Mouse (Mus musculus) limb, embryonic 10.5 days (tissue): ENCODE measurements around the gene Ccr10. TPM values are rescaled to one million over a fixed set of nuclear protein-coding genes. Genes with fewer than 3 reads are reported as not detected.
A peak's percentile ranks its signal among the peaks of the same experiment; 100 is the strongest.
"Not testable (repeated sequence)": the region's sequence is repeated elsewhere in the genome, so short reads cannot be mapped to it uniquely, and the experiment has no call there.

Source experiments
- DNase-seq: peaks from one replicate; pipeline ENCODE4 v3.0.0-alpha.2; 2017; ENCODE audit warnings: low spot score
- H3K27ac ChIP-seq: fragments of 300-500 bp; sonication (generic); 2 replicates; pipeline ENCODE4 v1.5.1; 2016; ENCODE audit warnings: mild to moderate bottlenecking
- H3K27me3 ChIP-seq: fragments of 300-500 bp; sonication (generic); 2 replicates; pipeline ENCODE4 v1.6.1; 2016; ENCODE audit warnings: low read depth, mild to moderate bottlenecking; ENCODE audit not compliant: poor library complexity, severe bottlenecking
- H3K36me3 ChIP-seq: fragments of 300-500 bp; sonication (generic); 2 replicates; pipeline ENCODE4 v1.6.1; 2016; ENCODE audit warnings: mild to moderate bottlenecking, moderate library complexity
- H3K4me1 ChIP-seq: fragments of 300-500 bp; sonication (generic); 2 replicates; pipeline ENCODE4 v1.6.1; 2016
- H3K4me3 ChIP-seq: fragments of 300-500 bp; sonication (generic); 2 replicates; pipeline ENCODE4 v1.5.1; 2016; ENCODE audit warnings: mild to moderate bottlenecking, moderate library complexity
- H3K9me3 ChIP-seq: fragments of 300-500 bp; sonication (generic); replicated peaks from 2 replicates; pipeline ENCODE4 v1.6.1; 2016; ENCODE audit warnings: mild to moderate bottlenecking
- WGBS: fragments of 180-500 bp; shearing (Covaris S2); methylation state at CpG from one replicate; pipeline ENCODE4 v1.1.7; 2016; 5-methylcytosine and 5-hydroxymethylcytosine counted together
- polyA plus RNA-seq: library from polyadenylated mRNA; unstranded; fragments of >200 nt; fragmentation: Nextera tagmentation; extraction: Ambion mirVana; gene quantifications from 2 replicates; pipeline ENCODE4 v1.2.1, GENCODE M21; 2016

Ccr10 gene
- polyA plus RNA-seq, 1 experiment from 2014 or later: not detected

DNA sequence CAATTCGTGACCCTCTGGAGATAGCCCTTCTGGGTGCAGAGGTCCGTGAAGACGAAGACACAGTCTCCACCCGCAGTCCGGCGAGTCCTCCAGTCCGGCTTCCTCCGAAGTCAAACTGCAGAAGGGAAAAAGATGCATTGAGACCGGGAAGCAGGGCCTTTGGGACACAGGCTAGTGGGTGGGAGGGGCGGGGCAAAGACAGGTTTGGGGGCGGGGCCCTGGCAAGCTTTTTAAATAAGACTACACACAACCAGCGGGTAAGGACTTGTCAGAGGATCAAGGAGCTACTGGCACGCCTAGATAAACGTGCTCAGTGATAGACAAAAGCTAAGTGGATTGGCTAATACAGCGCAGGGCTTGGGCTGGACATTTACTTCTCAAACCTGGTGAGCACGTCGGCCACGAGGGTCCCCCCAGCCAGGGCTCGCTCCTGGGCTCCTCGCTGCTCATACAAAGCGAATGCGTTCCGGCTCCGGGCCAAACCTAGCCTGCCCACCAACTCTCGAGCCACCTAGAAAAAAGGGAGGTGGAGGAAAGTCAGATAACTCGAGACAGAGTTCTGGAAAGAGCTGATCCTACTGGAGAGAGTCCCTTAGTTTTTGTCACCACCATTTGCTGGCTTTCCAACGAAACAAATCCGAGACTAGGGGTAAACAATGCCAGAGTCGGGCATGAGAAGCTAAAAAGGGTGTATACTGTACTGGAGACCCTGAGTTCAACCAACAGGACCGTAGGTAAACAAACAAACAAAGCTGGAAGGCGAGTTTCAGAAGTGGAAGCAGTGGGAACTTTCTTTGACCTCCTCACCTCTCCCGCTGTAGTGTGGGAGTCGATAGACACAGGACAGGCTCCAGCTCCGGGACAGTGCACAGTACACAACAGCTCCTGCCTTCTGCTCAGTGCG is 10.3 kb downstream of the Ccr10 start:
- WGBS: 3% methylated on average over 35 of the region's 35 CpGs

DNA sequence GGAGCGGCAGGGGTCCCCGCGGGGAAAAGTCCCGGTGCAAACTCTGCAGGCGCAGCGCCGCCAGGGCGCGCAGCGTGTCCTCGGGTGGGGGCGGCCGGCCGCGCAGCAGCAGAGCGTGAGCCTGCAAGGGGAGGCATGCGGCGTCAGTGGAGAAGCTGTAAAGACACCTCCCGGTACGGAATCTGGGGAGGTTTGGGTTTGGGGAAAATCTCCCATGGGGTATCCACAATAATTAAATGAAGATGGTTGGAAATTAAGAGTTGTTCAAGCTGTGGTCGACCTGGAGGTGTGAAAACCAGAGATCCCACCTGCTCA is 10.9 kb downstream of the Ccr10 start:
- peaks cover 38% of the 10 kb centered on the region for H3K4me1 ChIP-seq
- DNase-seq: no peak
- WGBS: 1% methylated on average over 21 of the region's 21 CpGs
- H3K9me3 ChIP-seq: no peaks in the 10 kb centered on the region
- peaks cover 7% of the 10 kb centered on the region for H3K36me3 ChIP-seq
- H3K27me3 ChIP-seq: peaks cover 92% of the 10 kb centered on the region
- peak overlapping the region; percentile 52 for H3K4me3 ChIP-seq
- H3K27ac ChIP-seq: peak overlapping the region; percentile 67

More for the DNA sequence above, 10.3 kb downstream of the Ccr10 start:
- Histone ChIP-seq H3K4me3 (peak overlapping the region; percentile 52), H3K36me3 (peaks cover 7% of the 10 kb centered on the region), H3K27ac (no peak overlapping the region), H3K9me3 (no peaks in the 10 kb centered on the region), H3K4me1 (peaks cover 44% of the 10 kb centered on the region), H3K27me3 (peaks cover 98% of the 10 kb centered on the region)
- no peak for DNase-seq

DNA sequence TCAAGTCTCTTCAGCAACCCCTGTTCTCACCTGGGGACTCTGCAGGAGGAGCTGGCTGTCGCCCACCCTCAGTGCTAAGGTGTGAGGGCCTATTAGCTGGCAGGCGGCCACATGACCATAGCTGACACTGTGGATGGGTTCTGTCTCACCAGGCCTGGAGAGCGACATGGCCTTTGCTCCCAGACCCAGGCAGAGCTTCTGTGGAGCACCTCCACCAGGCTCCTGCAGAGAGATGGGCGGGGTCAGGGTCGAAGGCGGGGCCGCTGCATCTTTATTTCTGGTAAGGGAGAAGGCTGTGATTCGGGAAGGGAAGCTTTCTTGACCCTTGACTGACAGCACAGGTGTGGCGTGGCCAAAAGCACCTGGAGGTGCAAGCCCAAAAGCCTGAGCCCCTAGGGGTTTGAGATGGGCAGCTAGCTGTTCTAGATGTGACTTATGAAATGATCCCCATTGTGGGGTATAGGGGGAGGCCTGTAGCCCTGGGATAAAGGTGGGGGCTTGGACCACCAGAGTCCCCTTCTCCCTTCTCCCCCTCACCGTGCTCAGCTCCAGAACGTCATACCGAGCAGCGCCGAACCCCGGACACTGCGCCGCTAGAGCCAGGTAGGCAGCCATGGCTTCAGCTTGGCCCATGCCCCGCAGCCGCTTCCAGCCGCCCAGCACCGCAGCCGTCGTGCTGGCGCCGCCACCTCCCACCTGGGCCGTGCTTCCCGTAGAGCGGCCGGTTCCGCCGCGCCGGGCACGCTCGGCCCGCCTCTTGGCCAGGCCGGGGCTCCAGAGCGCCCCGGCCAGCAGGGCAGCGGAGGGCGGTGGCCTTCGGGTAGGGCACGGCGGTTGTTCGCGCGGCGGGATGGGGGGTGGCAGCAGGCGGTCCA is 11.5 kb downstream of the Ccr10 start:
- Histone ChIP-seq H3K9me3 (no peaks in the 10 kb centered on the region), H3K27ac (peak overlapping the region; percentile 67), H3K4me1 (peaks cover 38% of the 10 kb centered on the region), H3K27me3 (peaks cover 89% of the 10 kb centered on the region), H3K4me3 (peak overlapping the region; percentile 52), H3K36me3 (peaks cover 7% of the 10 kb centered on the region)
- no peak for DNase-seq
- WGBS: 3% methylated on average over 49 of the region's 49 CpGs

DNA sequence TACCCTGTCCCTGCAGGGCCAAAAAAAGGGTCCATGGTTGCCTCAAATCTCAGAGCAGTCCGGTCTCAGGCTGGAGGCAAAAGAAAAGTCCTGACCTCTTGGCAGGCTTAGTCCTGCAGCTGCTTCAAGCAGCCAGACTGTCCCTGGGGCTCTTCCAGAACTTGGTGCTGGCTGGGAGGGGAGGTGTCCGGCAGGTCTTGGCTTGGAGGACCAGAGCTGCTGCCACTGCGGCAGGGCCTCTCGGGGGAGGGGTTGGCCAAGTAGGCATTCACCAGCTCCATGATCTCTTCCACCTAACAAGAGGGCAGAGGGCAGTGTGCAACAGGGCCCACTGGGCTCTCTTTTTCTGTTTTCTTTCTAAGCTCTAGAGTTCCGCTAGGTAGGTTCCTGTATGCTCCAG is 12.5 kb downstream of the Ccr10 start:
- WGBS: 51% methylated on average over 5 of the region's 5 CpGs
- H3K36me3 ChIP-seq: peaks cover 7% of the 10 kb centered on the region

DNA sequence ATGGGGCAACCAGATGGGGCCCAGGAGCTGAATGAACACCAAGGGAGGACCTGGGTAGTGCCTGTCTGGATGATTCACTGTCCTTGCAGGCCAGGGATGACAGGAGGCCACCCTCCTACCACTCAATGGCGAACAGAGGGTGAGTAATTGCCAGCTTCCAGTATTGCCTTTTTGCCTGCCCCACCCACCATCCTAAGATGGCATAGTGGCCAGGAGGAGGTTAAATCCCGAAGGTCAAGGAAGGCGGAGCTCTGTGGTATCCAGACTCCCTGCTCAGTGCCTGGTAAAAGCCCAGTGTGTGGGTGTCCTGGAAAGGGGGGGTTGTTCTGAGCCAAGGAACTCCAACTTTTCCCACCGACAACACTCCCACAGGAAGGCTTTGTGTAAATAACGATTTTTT is 12.9 kb downstream of the Ccr10 start:
- Histone ChIP-seq H3K9me3 (no peaks in the 10 kb centered on the region), H3K27ac (no peak overlapping the region), H3K4me1 (peaks cover 32% of the 10 kb centered on the region), H3K36me3 (peaks cover 7% of the 10 kb centered on the region), H3K27me3 (peaks cover 85% of the 10 kb centered on the region), H3K4me3 (no peak overlapping the region)
- WGBS: 47% methylated on average over 5 of the region's 5 CpGs
- DNase-seq: no peak

More for the DNA sequence above, 12.5 kb downstream of the Ccr10 start:
- H3K9me3 ChIP-seq: no peaks in the 10 kb centered on the region
- H3K4me3 ChIP-seq: no peak overlapping the region
- H3K27me3 ChIP-seq: peaks cover 85% of the 10 kb centered on the region
- H3K27ac ChIP-seq: no peak overlapping the region
- DNase-seq: no peak
- H3K4me1 ChIP-seq: peaks cover 36% of the 10 kb centered on the region

DNA sequence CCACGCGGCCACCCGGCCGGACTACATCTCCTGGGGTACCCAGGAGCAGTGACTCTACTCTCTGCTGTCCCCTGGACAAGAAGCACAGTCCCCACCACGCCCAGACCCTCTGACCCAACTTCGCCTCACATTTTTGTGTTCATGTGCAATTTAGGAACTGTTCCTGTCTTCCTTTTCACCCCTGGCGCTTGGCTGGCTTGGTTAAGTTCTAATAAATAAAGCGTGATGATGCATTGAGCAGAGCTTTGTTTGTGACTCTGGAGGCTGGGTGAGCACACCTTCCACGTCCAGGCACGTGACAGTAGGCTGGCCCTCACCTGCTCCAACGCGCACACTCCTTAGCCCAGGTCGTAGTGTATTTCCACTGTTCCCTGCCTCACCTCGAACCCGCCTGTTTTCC is 13.7 kb downstream of the Ccr10 start:
- H3K36me3 ChIP-seq: peaks cover 7% of the 10 kb centered on the region
- no peak overlapping the region for H3K4me3 ChIP-seq
- no peak overlapping the region for H3K27ac ChIP-seq
- H3K9me3 ChIP-seq: no peaks in the 10 kb centered on the region
- 89% methylated on average over 15 of the region's 15 CpGs for WGBS
- peaks cover 83% of the 10 kb centered on the region for H3K27me3 ChIP-seq
- DNase-seq: no peak
- peaks cover 32% of the 10 kb centered on the region for H3K4me1 ChIP-seq

DNA sequence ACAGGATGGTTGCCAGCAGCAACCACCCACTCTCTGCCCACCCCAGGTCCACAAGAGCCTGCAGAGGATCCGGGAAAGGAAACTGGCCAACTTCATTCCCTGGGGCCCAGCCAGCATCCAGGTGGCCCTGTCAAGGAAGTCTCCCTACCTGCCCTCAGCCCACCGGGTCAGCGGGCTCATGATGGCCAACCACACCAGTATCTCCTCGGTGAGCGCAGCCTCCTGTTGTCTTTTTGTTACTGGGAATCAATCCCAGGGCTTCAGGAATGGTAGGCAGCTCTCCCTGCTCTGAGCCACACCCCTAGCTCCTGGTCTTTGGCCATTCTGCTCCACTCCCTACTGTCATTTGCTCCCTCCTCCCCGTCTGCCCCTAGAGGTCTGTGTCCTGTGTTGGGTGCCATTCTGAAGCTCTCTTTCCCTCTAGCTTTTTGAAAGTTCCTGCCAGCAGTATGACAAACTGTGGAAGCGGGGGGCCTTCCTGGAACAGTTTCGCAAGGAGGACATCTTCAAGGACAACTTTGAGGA is 14.2 kb downstream of the Ccr10 start:
- WGBS: 79% methylated on average over 8 of the region's 8 CpGs
- not testable (repeated sequence) for DNase-seq, H3K9me3 ChIP-seq, H3K27ac ChIP-seq, H3K4me3 ChIP-seq, H3K36me3 ChIP-seq
- peaks cover 38% of the 10 kb centered on the region for H3K4me1 ChIP-seq
- peaks cover 83% of the 10 kb centered on the region for H3K27me3 ChIP-seq

DNA sequence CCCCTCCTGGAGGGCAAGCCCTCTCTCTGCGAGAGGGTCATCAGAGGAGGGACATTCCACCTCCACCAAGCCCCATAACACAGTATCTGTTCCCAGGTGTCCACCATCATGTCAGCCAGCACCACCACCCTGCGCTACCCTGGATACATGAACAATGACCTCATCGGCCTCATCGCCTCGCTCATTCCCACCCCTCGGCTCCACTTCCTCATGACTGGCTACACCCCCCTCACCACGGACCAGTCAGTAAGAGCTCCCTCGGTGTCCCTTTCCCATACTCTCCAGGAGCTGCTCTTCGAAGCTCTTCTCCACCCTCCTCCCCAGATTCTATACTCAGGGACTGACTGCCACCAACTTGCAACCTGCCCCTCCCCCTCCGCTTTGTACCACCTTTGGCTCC is 15.1 kb downstream of the Ccr10 start:
- H3K4me3 ChIP-seq, H3K9me3 ChIP-seq, H3K36me3 ChIP-seq, DNase-seq, H3K27ac ChIP-seq: not testable (repeated sequence)
- H3K4me1 ChIP-seq: peaks cover 38% of the 10 kb centered on the region
- 78% methylated on average over 10 of the region's 10 CpGs for WGBS
- peaks cover 78% of the 10 kb centered on the region for H3K27me3 ChIP-seq

DNA sequence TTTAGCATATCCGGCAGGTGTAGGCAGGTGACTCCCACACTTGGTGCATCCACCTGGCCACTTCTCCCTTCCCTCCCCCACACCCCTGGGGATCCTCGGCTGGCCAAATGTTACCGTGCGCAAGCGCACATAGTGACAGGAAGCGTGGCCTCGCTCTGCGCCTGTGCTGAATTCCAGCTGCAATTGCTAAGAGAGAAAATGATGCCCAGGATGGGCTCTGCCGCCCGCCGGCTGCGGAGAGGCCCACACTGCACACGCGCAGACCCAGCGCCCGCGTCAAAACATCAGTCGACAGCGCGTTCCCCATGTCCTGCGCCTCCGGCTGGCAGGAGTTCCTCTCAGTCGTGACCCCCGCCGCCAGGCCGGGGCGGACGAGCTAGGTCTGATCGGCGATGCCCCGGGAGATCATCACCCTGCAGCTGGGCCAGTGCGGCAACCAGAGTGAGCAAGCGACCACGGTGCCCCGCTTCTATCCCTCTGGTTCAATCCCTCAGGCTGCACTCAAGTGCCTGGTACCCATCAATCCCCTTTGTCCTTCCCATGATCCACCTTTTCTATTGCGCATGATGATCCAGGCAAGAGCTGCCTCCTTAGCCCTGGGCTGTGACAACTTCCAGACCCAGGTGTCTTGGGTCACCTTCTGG is 19.4 kb downstream of the Ccr10 start, which contains the start of gene Tubg2:
TSS of gene Tubg2 (plus strand) at position 180 of the 644 bp plus-strand sequence.
- peak within 1 kb of the TSS; percentile 70 for H3K27ac ChIP-seq
- H3K4me3 ChIP-seq: peak within 1 kb of the TSS; percentile 50
- no peaks in the 10 kb centered on the region for H3K36me3 ChIP-seq
- 2% methylated on average over 36 of the region's 36 CpGs for WGBS
- H3K4me1 ChIP-seq: peaks cover 13% of the 10 kb centered on the region
- no peaks in the 10 kb centered on the region for H3K9me3 ChIP-seq
- DNase-seq: peak; percentile 71
- peaks cover 37% of the 10 kb centered on the region for H3K27me3 ChIP-seq

DNA sequence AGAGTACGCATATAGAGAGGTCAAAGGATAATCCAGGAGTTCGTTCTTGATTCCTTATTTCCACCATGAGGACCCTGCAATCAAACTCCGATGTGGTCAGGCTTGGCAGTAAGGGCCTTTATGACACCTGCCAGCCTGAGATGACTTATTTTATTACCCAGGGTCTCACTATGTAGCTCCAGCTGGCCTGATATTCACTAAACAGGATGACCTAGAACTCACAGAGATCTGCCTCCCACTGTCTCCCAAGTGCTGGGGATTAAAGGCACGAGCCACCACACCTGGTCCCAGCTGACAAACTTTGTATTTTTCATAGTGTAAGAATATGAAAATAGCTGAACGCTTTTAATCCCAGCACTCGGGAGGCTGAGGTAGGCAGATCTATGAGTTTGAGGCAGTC is 20.1 kb downstream of the Ccr10 start:
- peaks cover 30% of the 10 kb centered on the region for H3K27me3 ChIP-seq
- H3K9me3 ChIP-seq: no peaks in the 10 kb centered on the region
- no peak for DNase-seq
- H3K36me3 ChIP-seq: no peaks in the 10 kb centered on the region
- no peak overlapping the region for H3K4me3 ChIP-seq
- peaks cover 13% of the 10 kb centered on the region for H3K4me1 ChIP-seq
- no peak overlapping the region for H3K27ac ChIP-seq
- 60% methylated on average over 6 of the region's 6 CpGs for WGBS

DNA sequence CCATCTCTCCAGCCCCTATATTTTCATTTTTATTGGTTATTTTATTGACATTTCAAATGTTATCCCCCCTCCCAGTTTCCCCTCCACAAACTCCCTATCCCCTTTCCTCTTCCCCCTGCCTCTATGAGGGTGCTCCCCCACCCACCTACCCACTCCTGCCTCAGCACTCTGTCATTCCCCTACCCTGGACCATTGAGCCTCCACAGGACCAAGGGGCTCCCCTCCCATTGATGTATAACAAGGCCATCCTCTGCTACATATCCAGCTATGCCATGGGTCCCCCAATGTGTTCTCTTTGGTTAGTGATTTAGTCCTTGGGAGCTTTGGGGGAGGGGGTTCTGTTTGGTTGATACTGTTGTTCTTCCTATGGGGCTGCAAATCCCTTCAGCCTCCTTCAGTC is 20.6 kb downstream of the Ccr10 start:
- Histone ChIP-seq H3K27me3 (peaks cover 30% of the 10 kb centered on the region), H3K4me1 (peaks cover 17% of the 10 kb centered on the region), H3K36me3 (no peaks in the 10 kb centered on the region), H3K4me3 (no peak overlapping the region), H3K27ac (no peak overlapping the region), H3K9me3 (no peaks in the 10 kb centered on the region)
- DNase-seq: no peak

DNA sequence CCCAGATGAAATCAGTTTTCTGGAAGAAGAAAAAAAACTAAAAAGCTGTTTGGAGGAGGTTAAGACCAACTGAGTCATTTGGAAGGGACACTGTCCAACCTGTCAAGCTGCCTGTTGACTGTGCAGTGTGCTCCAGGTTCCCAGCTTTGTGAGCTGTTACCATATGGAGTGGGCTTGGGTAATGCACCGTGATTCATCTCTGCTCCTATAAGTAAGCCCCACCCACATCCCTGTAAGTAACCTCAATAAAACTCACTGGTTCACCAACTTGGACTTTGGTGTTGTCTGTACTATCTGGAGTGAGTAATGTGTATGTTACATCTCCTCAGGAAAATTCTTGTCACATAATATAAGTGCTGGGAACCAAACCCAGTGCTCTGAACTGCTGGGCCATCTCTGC is 22.4 kb downstream of the Ccr10 start:
- Histone ChIP-seq H3K36me3 (no peaks in the 10 kb centered on the region), H3K9me3 (no peaks in the 10 kb centered on the region), H3K27ac (no peak overlapping the region), H3K4me1 (peaks cover 30% of the 10 kb centered on the region), H3K4me3 (no peak overlapping the region), H3K27me3 (peaks cover 22% of the 10 kb centered on the region)
- WGBS: 76% methylated on average over 1 of the region's 1 CpGs
- no peak for DNase-seq
